Mouse (Mus musculus): Measurements from ENCODE around the gene Gcnt2. TPM values are rescaled to one million over a fixed set of nuclear protein-coding genes. Genes with fewer than 3 reads are reported as not detected.

Gene Gcnt2
- polyA plus RNA-seq, 1 experiment from 2014 or later = 5.1 TPM

DNA sequence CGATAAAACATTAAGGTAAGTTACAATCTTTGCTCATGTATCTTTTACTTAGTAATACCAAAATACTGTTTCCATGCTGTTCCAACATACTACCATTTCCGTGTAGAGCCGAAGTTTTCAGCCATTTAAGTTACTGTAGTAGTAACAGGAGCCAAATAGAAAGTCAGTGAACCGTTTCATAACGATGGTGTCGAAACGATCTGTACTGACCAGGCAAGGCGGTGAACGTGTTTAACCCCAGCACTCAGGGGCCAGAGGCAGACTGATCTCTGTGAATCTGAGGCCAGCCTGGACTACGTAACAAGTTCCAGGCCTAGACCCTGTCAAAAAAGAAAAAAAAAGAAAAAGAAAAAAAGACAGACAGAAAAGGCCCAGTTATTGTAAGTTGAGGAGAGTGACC lies 148.7 kb downstream of the Gcnt2 start:
- no peak overlapping the region for H3K4me3 ChIP-seq (replicated peaks; ENCODE audit: low read length)
- no peak overlapping the region for H3K4me2 ChIP-seq (ENCODE audit: low read length)
- H3K9ac ChIP-seq (replicated peaks; ENCODE audit: low read depth, low read length) = no peak overlapping the region
- WGBS = 93% methylated on average over 10 of the region's 10 CpGs
- peaks cover 48% of the 10 kb centered on the region for H3K36me3 ChIP-seq (ENCODE audit: control insufficient read depth, insufficient read depth)
- H3K4me1 ChIP-seq (replicated peaks; ENCODE audit: control insufficient read depth, insufficient read depth, low read length) = no peaks in the 10 kb centered on the region
- H3K27ac ChIP-seq (ENCODE audit: low read length) = no peak overlapping the region
- no peaks in the 10 kb centered on the region for H3K27me3 ChIP-seq (replicated peaks; ENCODE audit: control insufficient read depth, insufficient read depth, low read length)
- no peaks in the 10 kb centered on the region for H3K9me3 ChIP-seq (ENCODE audit: control insufficient read depth, low read length)
- ATAC-seq = no peak

DNA sequence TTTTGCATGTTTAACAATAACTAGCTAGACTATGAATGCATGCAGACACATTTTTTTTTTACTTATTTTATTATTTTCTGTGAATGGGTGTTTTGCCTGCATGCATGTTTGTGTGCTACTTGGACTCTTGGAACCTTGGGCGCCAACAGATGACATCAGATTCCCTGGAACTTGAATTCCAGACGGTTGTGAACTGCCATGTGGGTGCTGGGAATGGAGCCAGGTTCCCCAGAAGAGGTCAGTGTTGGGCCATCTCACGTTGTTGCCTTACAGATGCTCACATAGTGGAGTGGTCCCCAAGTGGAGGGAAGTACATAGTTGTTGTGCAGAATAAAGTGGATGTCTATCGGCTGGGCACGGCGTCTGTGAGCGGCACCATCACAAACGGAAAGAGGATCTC lies 149.4 kb downstream of the Gcnt2 start:
- no peak overlapping the region for H3K4me3 ChIP-seq (replicated peaks; ENCODE audit: low read length)
- 85% methylated on average over 8 of the region's 8 CpGs for WGBS
- H3K4me2 ChIP-seq (ENCODE audit: low read length) = no peak overlapping the region
- H3K9ac ChIP-seq (replicated peaks; ENCODE audit: low read depth, low read length) = no peak overlapping the region
- no peak overlapping the region for H3K27ac ChIP-seq (ENCODE audit: low read length)
- no peaks in the 10 kb centered on the region for H3K27me3 ChIP-seq (replicated peaks; ENCODE audit: control insufficient read depth, insufficient read depth, low read length)
- peaks cover 48% of the 10 kb centered on the region for H3K36me3 ChIP-seq (ENCODE audit: control insufficient read depth, insufficient read depth)
- H3K9me3 ChIP-seq (ENCODE audit: control insufficient read depth, low read length) = no peaks in the 10 kb centered on the region
- no peaks in the 10 kb centered on the region for H3K4me1 ChIP-seq (replicated peaks; ENCODE audit: control insufficient read depth, insufficient read depth, low read length)
- ATAC-seq = no peak

Small RNAs within 50 kb of the gene (microRNA-seq; reads per million reads assigned to microRNA genes)
- gene Mir5124a = not detected

Other genes starting within 250 kb of the Gcnt2 start
- 0.41 and 0.55 TPM in 2 replicates for gene Tfap2a, start 121.4 kb upstream of the Gcnt2 start, polyA plus RNA-seq (2015; fragmentation: Nextera tagmentation; extraction: Ambion mirVana)
- gene Pak1ip1, start 141.3 kb downstream of the Gcnt2 start, polyA plus RNA-seq (2015; fragmentation: Nextera tagmentation; extraction: Ambion mirVana) = 71.7 and 81.0 TPM in 2 replicates
- gene Tmem14c, start 156.5 kb downstream of the Gcnt2 start, polyA plus RNA-seq (2015; fragmentation: Nextera tagmentation; extraction: Ambion mirVana) = 109 and 113 TPM in 2 replicates
- gene Mak, start 220.0 kb downstream of the Gcnt2 start, polyA plus RNA-seq (2015; fragmentation: Nextera tagmentation; extraction: Ambion mirVana) = 1.6 and 2.1 TPM in 2 replicates

All from forebrain, embryonic 16.5 days (tissue).